Mouse (Mus musculus) embryonic facial prominence, embryonic 11.5 days (tissue): ENCODE data around the gene Gabrb2. TPM values are rescaled to one million over a fixed set of nuclear protein-coding genes. Genes with fewer than 3 reads are reported as not detected.

ENCODE experiments used
- ATAC-seq: fragments of 200-750 bp; cut with Nextera tagmentation; replicated peaks from 2 replicates; pipeline ENCODE4 v1.8.0; 2017; ENCODE audit warnings: low read depth; ENCODE audit not compliant: insufficient number of reproducible peaks, low FRiP score, low TSS enrichment
- DNase-seq: peaks from one replicate; pipeline ENCODE4 v3.0.0-alpha.2; 2015; ENCODE audit warnings: low spot score
- H3K27ac ChIP-seq: fragments of 300-500 bp; sonication (generic); replicated peaks from 2 replicates; pipeline ENCODE4 v1.5.1; 2014; ENCODE audit warnings: mild to moderate bottlenecking, low read depth, low read length, control low read depth
- H3K27me3 ChIP-seq: fragments of 300-500 bp; sonication (generic); 2 replicates; pipeline ENCODE4 v1.6.1; 2014; ENCODE audit warnings: mild to moderate bottlenecking, low read length, moderate library complexity, mixed read lengths; ENCODE audit not compliant: control insufficient read depth, insufficient read depth
- H3K36me3 ChIP-seq: fragments of 300-500 bp; sonication (generic); replicated peaks from 2 replicates; pipeline ENCODE4 v1.6.1; 2014; ENCODE audit warnings: low read depth, mild to moderate bottlenecking, low read length, moderate library complexity, mixed read lengths; ENCODE audit not compliant: control insufficient read depth, insufficient read depth
- H3K4me1 ChIP-seq: fragments of 300-500 bp; sonication (generic); 2 replicates; pipeline ENCODE4 v1.6.1; 2014; ENCODE audit warnings: low read length, mixed read lengths; ENCODE audit not compliant: control insufficient read depth, insufficient read depth
- H3K4me2 ChIP-seq: fragments of 300-500 bp; sonication (generic); 2 replicates; pipeline ENCODE4 v1.6.1; 2014; ENCODE audit warnings: low read depth, mild to moderate bottlenecking, control low read depth, low read length, moderate library complexity
- H3K4me3 ChIP-seq: fragments of 300-500 bp; sonication (generic); 2 replicates; pipeline ENCODE4 v1.5.1; 2014; ENCODE audit warnings: low read depth, low read length, control low read depth
- H3K9ac ChIP-seq: fragments of 300-500 bp; sonication (generic); replicated peaks from 2 replicates; pipeline ENCODE4 v1.6.1; 2014; ENCODE audit warnings: mild to moderate bottlenecking, control low read depth, low read length
- H3K9me3 ChIP-seq: fragments of 300-500 bp; sonication (generic); replicated peaks from 2 replicates; pipeline ENCODE4 v1.6.1; 2016; ENCODE audit warnings: mild to moderate bottlenecking, low read length, inconsistent platforms, mixed read lengths; ENCODE audit not compliant: control insufficient read depth
- WGBS: fragments of 180-500 bp; shearing (Covaris S2); extraction: QIAGEN DNeasy Blood & Tissue Kit; methylation state at CpG from one replicate; pipeline ENCODE4 v1.1.7; 2014; 5-methylcytosine and 5-hydroxymethylcytosine counted together
- polyA plus RNA-seq: library from polyadenylated mRNA; unstranded; fragments of >200 nt; fragmentation: Nextera tagmentation; extraction: Ambion mirVana; gene quantifications from 2 replicates; pipeline ENCODE4 v1.2.1, GENCODE M21; 2014

Gene Gabrb2
- polyA plus RNA-seq, 1 experiment from 2014 or later = 3.4 TPM

- 78% methylated on average over 2 of the region's 2 CpGs for WGBS
- Histone ChIP-seq H3K4me3 (no peak overlapping the region), H3K4me1 (no peaks in the 10 kb centered on the region), H3K36me3 (no peaks in the 10 kb centered on the region), H3K27me3 (no peaks in the 10 kb centered on the region), H3K27ac (no peak overlapping the region), H3K9ac (no peak overlapping the region), H3K4me2 (no peak overlapping the region), H3K9me3 (no peaks in the 10 kb centered on the region)
- DNase-seq = no peak
- ATAC-seq = no peak
These were observed 123.3 kb downstream of the Gabrb2 start for GRCm38 (mm10) chr11:42542861-42543260.

- no peak overlapping the region for H3K9ac ChIP-seq
- no peak overlapping the region for H3K4me3 ChIP-seq
- H3K4me2 ChIP-seq = no peak overlapping the region
- ATAC-seq (no peak), DNase-seq (no peak)
- H3K27me3 ChIP-seq = no peaks in the 10 kb centered on the region
- no peaks in the 10 kb centered on the region for H3K4me1 ChIP-seq
- no peaks in the 10 kb centered on the region for H3K36me3 ChIP-seq
- no peak overlapping the region for H3K27ac ChIP-seq
- WGBS = 83% methylated on average over 5 of the region's 5 CpGs
- H3K9me3 ChIP-seq = no peaks in the 10 kb centered on the region
These were observed 146.5 kb downstream of the Gabrb2 start for GRCm38 (mm10) chr11:42566023-42566422.

GRCm38 (mm10) chr11:42571467-42571866 is 151.9 kb downstream of the Gabrb2 start:
- Histone ChIP-seq H3K4me1 (no peaks in the 10 kb centered on the region), H3K9ac (no peak overlapping the region), H3K27me3 (no peaks in the 10 kb centered on the region), H3K4me3 (no peak overlapping the region), H3K4me2 (no peak overlapping the region), H3K36me3 (no peaks in the 10 kb centered on the region), H3K27ac (no peak overlapping the region), H3K9me3 (no peaks in the 10 kb centered on the region)
- DNase-seq (no peak), ATAC-seq (no peak)
- 85% methylated on average over 4 of the region's 4 CpGs for WGBS

- WGBS = 77% methylated on average over 3 of the region's 3 CpGs
- no peaks in the 10 kb centered on the region for H3K36me3 ChIP-seq
- no peak for ATAC-seq
- no peaks in the 10 kb centered on the region for H3K4me1 ChIP-seq
- H3K4me3 ChIP-seq = no peak overlapping the region
- no peak for DNase-seq
- no peaks in the 10 kb centered on the region for H3K9me3 ChIP-seq
- no peak overlapping the region for H3K27ac ChIP-seq
- H3K9ac ChIP-seq = no peak overlapping the region
- no peaks in the 10 kb centered on the region for H3K27me3 ChIP-seq
- no peak overlapping the region for H3K4me2 ChIP-seq
These were observed 155.8 kb downstream of the Gabrb2 start for GRCm38 (mm10) chr11:42575146-42575873.

GRCm38 (mm10) chr11:42579804-42580203 is 160.2 kb downstream of the Gabrb2 start:
- WGBS = 72% methylated on average over 6 of the region's 6 CpGs
- Histone ChIP-seq H3K9me3 (no peaks in the 10 kb centered on the region), H3K36me3 (no peaks in the 10 kb centered on the region), H3K4me3 (no peak overlapping the region), H3K27me3 (no peaks in the 10 kb centered on the region), H3K4me1 (no peaks in the 10 kb centered on the region), H3K9ac (no peak overlapping the region), H3K27ac (no peak overlapping the region), H3K4me2 (no peak overlapping the region)
- DNase-seq (no peak), ATAC-seq (no peak)

GRCm38 (mm10) chr11:42581123-42581522 is 161.6 kb downstream of the Gabrb2 start:
- Histone ChIP-seq H3K27ac (no peak overlapping the region), H3K36me3 (no peaks in the 10 kb centered on the region), H3K9ac (no peak overlapping the region), H3K27me3 (no peaks in the 10 kb centered on the region), H3K4me3 (no peak overlapping the region), H3K4me1 (no peaks in the 10 kb centered on the region), H3K9me3 (no peaks in the 10 kb centered on the region), H3K4me2 (no peak overlapping the region)
- WGBS = 79% methylated on average over 4 of the region's 4 CpGs
- DNase-seq (no peak), ATAC-seq (no peak)

GRCm38 (mm10) chr11:42581753-42582152 is 162.2 kb downstream of the Gabrb2 start:
- Histone ChIP-seq H3K4me2 (no peak overlapping the region), H3K36me3 (no peaks in the 10 kb centered on the region), H3K27me3 (no peaks in the 10 kb centered on the region), H3K4me1 (no peaks in the 10 kb centered on the region), H3K4me3 (no peak overlapping the region), H3K9ac (no peak overlapping the region), H3K9me3 (no peaks in the 10 kb centered on the region), H3K27ac (no peak overlapping the region)
- ATAC-seq = no peak
- DNase-seq = no peak

- H3K27ac ChIP-seq = no peak overlapping the region
- no peaks in the 10 kb centered on the region for H3K9me3 ChIP-seq
- no peak overlapping the region for H3K9ac ChIP-seq
- WGBS = 92% methylated on average over 3 of the region's 3 CpGs
- no peaks in the 10 kb centered on the region for H3K4me1 ChIP-seq
- no peaks in the 10 kb centered on the region for H3K36me3 ChIP-seq
- no peaks in the 10 kb centered on the region for H3K27me3 ChIP-seq
- H3K4me2 ChIP-seq = no peak overlapping the region
- H3K4me3 ChIP-seq = no peak overlapping the region
- DNase-seq (no peak), ATAC-seq (no peak)
These were observed 172.9 kb downstream of the Gabrb2 start for GRCm38 (mm10) chr11:42592418-42592817.
